Mouse (Mus musculus): Measurements from ENCODE around the gene Vti1b.
"Not testable (repeated sequence)": the region's sequence is repeated elsewhere in the genome, so short reads cannot be mapped to it uniquely, and the experiment has no call there.

- TF ChIP-seq CTCF (IDR thresholded peaks at IDR 0.05; ENCODE audit: low read depth, low read length); TAL1 (conservative IDR thresholded peaks at IDR 0.05; ENCODE audit: low read depth, low read length); GATA1 (IDR thresholded peaks at IDR 0.05; ENCODE audit: borderline replicate concordance, low read length): not testable (repeated sequence)
Measured at GRCm38 (mm10) chr12:79185160-79185559, 12.7 kb upstream of the Vti1b start.
